In genomic region chr4:119931923-119932322, GRCm38 (mm10) we compare ENCODE assay signal across 9 mouse cellular contexts.
A peak's percentile ranks its signal among the peaks of the same experiment; 100 is the strongest.
DNase-seq lines count a peak whose midpoint lies in the region; ATAC-seq and TF ChIP-seq lines count a peak whose summit lies in the region.
"Had no signal": no experiment of that assay in that cellular context is flagged by ENCODE, and none has a peak within 500 bp of the region (broad histone marks: within the 10 kb centered on the region; RNA-seq: fewer than 3 reads in every experiment).

No protein-coding gene starts in this region.

- no peak overlapping the region for H3K27ac ChIP-seq in lung, embryonic 14.5 days (ENCODE audit: low read depth)
- no peak overlapping the region for H3K27ac ChIP-seq in embryonic facial prominence, embryonic 11.5 days (replicated peaks; ENCODE audit: low read depth, low read length)
- H3K27ac ChIP-seq: limb, embryonic 10.5 days had no signal

- H3K9me3 ChIP-seq in lung, embryonic 14.5 days (ENCODE audit: low read depth, low read length) = no peaks in the 10 kb centered on the region
- no peaks in the 10 kb centered on the region for H3K9me3 ChIP-seq in embryonic facial prominence, embryonic 11.5 days (replicated peaks; ENCODE audit: control insufficient read depth, low read length)
- H3K9me3 ChIP-seq: limb, embryonic 10.5 days had no signal

- peak; percentile 47; the same call in 1 of the 2 replicates for ATAC-seq in lung, embryonic 14.5 days (ENCODE audit: insufficient read depth)
- ATAC-seq in embryonic facial prominence, embryonic 11.5 days (replicated peaks; ENCODE audit: insufficient number of reproducible peaks, low FRiP score, low TSS enrichment, low read depth) = 0 out of 2 replicates have a peak, but pooled peaks have one; percentile 39
- no peak for ATAC-seq in erythroid progenitor cell, adult 5-6 weeks (replicated peaks; ENCODE audit: low FRiP score, poor library complexity, severe bottlenecking)

- peak; percentile 38 for DNase-seq in lung, embryonic 14.5 days
- DNase-seq in lung, postnatal 10 days = no peak
- peak; percentile 28 for DNase-seq in embryonic facial prominence, embryonic 11.5 days (ENCODE audit: low spot score)
- DNase-seq in kidney, postnatal 36 days = peak; percentile 13 to 29
- peak; percentile 78 for DNase-seq in retina, embryonic 14.5 days (ENCODE audit: low spot score)
- DNase-seq in adrenal gland, postnatal 14 days = no peak
- DNase-seq in ovary, postnatal 14 days (ENCODE audit: low spot score) = no peak

- H3K9ac ChIP-seq in lung, embryonic 14.5 days = no peak overlapping the region
- H3K9ac ChIP-seq in embryonic facial prominence, embryonic 11.5 days (replicated peaks; ENCODE audit: low read length) = no peak overlapping the region

- no peaks in the 10 kb centered on the region for H3K27me3 ChIP-seq in lung, embryonic 14.5 days (ENCODE audit: insufficient read depth, low read length)
- H3K27me3 ChIP-seq in embryonic facial prominence, embryonic 11.5 days (ENCODE audit: control insufficient read depth, insufficient read depth, low read length) = no peaks in the 10 kb centered on the region

- no peaks in the 10 kb centered on the region for H3K36me3 ChIP-seq in lung, embryonic 14.5 days (ENCODE audit: insufficient read depth)
- no peaks in the 10 kb centered on the region for H3K36me3 ChIP-seq in embryonic facial prominence, embryonic 11.5 days (replicated peaks; ENCODE audit: control insufficient read depth, insufficient read depth, low read depth, low read length)
- H3K36me3 ChIP-seq: limb, embryonic 10.5 days had no signal

- WGBS in lung, embryonic 14.5 days = 55% methylated on average over 8 of the region's 8 CpGs
- WGBS in embryonic facial prominence, embryonic 11.5 days = 67% methylated on average over 8 of the region's 8 CpGs

- no peak overlapping the region for H3K4me2 ChIP-seq in lung, embryonic 14.5 days
- no peak overlapping the region for H3K4me2 ChIP-seq in embryonic facial prominence, embryonic 11.5 days (ENCODE audit: low read depth, low read length)

- TF ChIP-seq CTCF in lung, embryonic 14.5 days (IDR thresholded peaks at IDR 0.05; ENCODE audit: low read depth) = no peak

- H3K4me1 ChIP-seq in lung, embryonic 14.5 days (ENCODE audit: insufficient read depth) = no peaks in the 10 kb centered on the region
- H3K4me1 ChIP-seq in embryonic facial prominence, embryonic 11.5 days (ENCODE audit: control insufficient read depth, insufficient read depth, low read length) = no peaks in the 10 kb centered on the region

- no peak overlapping the region for H3K4me3 ChIP-seq in lung, embryonic 14.5 days (ENCODE audit: low read depth, low read length)
- no peak overlapping the region for H3K4me3 ChIP-seq in embryonic facial prominence, embryonic 11.5 days (ENCODE audit: low read depth, low read length)
- H3K4me3 ChIP-seq: limb, embryonic 10.5 days had no signal

Comparison
In these comparisons a context has a peak if more than half of its experiments do, and no peak if none do; other contexts are left out.
1. DNase-seq: peak in lung, embryonic 14.5 days (single experiment), embryonic facial prominence, embryonic 11.5 days (single experiment), kidney, postnatal 36 days (2 of 2) and retina, embryonic 14.5 days (single experiment); none in lung, postnatal 10 days (single experiment), adrenal gland, postnatal 14 days (single experiment) and ovary, postnatal 14 days (single experiment).